Mouse (Mus musculus) liver, embryonic 14 days (tissue): ENCODE results near the gene Dck. TPM values are rescaled to one million over a fixed set of nuclear protein-coding genes. Genes with fewer than 3 reads are reported as not detected.

Source experiments
- polyA plus RNA-seq: library from polyadenylated mRNA; depleted of rRNA; stranded (reverse); fragments of >200 nt; gene quantifications from 2 replicates; pipeline ENCODE4 v1.2.3, GENCODE M21; 2012; rRNA removed

Dck gene
- 36.7 and 48.5 TPM in 2 replicates for polyA plus RNA-seq

GRCm38 (mm10) chr5:88764987-88765481 lies at the start of gene Dck:
Gene Dck (plus strand): TSS chr5:88764996.

GRCm38 (mm10) chr5:88720116-88721002 lies 44.4 kb upstream of the Dck start, which contains the start of gene Mob1b:
Gene Mob1b (plus strand): TSS chr5:88720855.

Other genes starting within 250 kb of the Dck start
- 0.07 and 0.09 TPM in 2 replicates for gene Jchain, start 237.1 kb upstream of the Dck start, polyA plus RNA-seq
- 29.3 and 30.5 TPM in 2 replicates for gene Utp3, start 210.5 kb upstream of the Dck start, polyA plus RNA-seq
- 4.6 and 5.3 TPM in 2 replicates for gene Rufy3, start 200.0 kb upstream of the Dck start, polyA plus RNA-seq
- gene Grsf1, start 88.8 kb upstream of the Dck start, polyA plus RNA-seq, result 21.9 and 22.8 TPM in 2 replicates
- gene Mob1b, start 44.1 kb upstream of the Dck start, polyA plus RNA-seq, result 7.6 and 9.6 TPM in 2 replicates
- gene Slc4a4, start 121.8 kb downstream of the Dck start, polyA plus RNA-seq, result 0.49 and 0.55 TPM in 2 replicates